Mouse (Mus musculus) gastrocnemius, adult 2 months (tissue): ENCODE data around the gene Tamm41. TPM values are rescaled to one million over a fixed set of nuclear protein-coding genes. Genes with fewer than 3 reads are reported as not detected.
A peak's percentile ranks its signal among the peaks of the same experiment; 100 is the strongest.

Source experiments
- DNase-seq: peaks from one replicate; pipeline ENCODE4 v3.0.0; 2022
- H3K27ac ChIP-seq: fragments of 200-600 bp; 2 replicates; pipeline ENCODE4 v1.8.1; 2022; ENCODE audit warnings: mild to moderate bottlenecking
- H3K4me3 ChIP-seq: fragments of 200-600 bp; 2 replicates; pipeline ENCODE4 v1.8.1; 2022; ENCODE audit warnings: mild to moderate bottlenecking, moderate library complexity
- CTCF ChIP-seq: fragments of 200-600 bp; IDR thresholded peaks from 2 replicates; pipeline ENCODE4 v1.8.1; 2022; ENCODE audit warnings: antibody characterized with exemption, mild to moderate bottlenecking, moderate library complexity
- intact Hi-C: fragments of 180-260 bp; cut with DNase I; formaldehyde crosslinking; loops from one replicate; pipeline ENCODE4 v1.15.1; 2025
- long read RNA-seq, 2 experiments: library from polyadenylated mRNA; stranded (forward); transcript quantifications; one replicate each; pipeline ENCODE4 v2.0.0; 2021
- total RNA-seq, 2 experiments: library from RNA; stranded (reverse); gene quantifications; 2 replicates each; pipeline ENCODE4 v1.2.3; 2021

The Tamm41 gene
- 1 to 10 TPM; 6.7 to 8.1 TPM for total RNA-seq
- long read RNA-seq, experiment 1, transcript Tamm41-201 (8 exons, 1,168 nt), result major isoform, 8 of 10 reads
- long read RNA-seq, experiment 1, partial matches to known transcripts, result 0 of 10 reads
- long read RNA-seq, experiment 1, other reads (novel, unspliced or antisense), result 2 of 10 reads
- long read RNA-seq, experiment 2, transcript Tamm41-201 (8 exons, 1,168 nt), result major isoform, 7 of 7 reads
- long read RNA-seq, experiment 2, partial matches to known transcripts, result 0 of 7 reads
- long read RNA-seq, experiment 2, other reads (novel, unspliced or antisense), result 0 of 7 reads

DNA sequence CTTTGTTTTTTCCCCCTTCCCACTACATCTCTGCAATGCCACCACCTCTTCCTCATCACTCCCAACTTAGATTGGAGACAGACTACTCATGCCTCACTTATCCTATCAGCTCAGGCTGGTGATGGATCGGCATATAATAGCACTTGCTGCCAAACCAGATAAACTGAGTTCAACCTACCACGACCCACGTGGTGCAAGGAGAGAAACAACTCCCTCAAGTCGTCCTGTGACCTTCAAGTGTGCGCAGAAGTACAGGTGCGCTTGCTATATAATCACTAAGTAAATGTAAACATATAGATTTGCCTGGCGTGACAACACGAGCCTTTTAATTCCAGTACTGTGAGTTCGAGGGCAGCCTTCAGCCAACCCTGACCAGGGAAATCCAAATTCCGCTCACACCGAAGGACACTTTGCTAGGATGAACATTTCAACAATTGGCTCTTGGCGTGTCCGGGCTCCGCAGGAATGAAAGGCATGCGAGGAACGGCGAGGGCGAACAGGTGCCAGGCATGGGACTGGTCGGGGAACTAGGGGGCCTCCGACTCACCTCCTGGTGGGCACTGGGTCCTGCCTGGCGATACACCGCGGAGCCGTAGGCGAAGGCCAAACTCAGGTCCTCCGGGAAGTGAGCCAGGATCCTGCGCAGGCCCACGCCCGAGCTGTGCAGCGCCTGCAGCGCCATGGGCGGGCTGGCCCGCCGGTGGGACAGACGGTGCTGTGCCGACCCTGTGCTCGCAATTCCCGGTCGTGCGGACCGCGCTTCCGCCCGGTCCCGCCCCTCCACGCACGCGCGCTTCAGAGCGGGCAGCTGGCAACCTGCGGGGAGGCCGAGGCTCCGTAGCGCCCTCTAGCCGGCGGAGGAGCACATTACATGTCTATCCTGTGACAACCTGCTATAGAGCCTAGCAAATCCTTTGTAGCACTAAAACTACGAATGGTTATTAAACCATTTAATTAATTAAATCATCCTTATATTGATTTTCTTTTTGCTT, at the start of gene Tamm41:
Tamm41 (minus strand) TSS at position 774 of the 992 bp plus-strand sequence.
- intact Hi-C loops, result no loop called here
- peak; percentile 91 for DNase-seq
- peak; percentile 95 for TF ChIP-seq CTCF
- Histone ChIP-seq H3K27ac (peak within 1 kb of the TSS; percentile 83), H3K4me3 (peak within 1 kb of the TSS; percentile 87)

DNA sequence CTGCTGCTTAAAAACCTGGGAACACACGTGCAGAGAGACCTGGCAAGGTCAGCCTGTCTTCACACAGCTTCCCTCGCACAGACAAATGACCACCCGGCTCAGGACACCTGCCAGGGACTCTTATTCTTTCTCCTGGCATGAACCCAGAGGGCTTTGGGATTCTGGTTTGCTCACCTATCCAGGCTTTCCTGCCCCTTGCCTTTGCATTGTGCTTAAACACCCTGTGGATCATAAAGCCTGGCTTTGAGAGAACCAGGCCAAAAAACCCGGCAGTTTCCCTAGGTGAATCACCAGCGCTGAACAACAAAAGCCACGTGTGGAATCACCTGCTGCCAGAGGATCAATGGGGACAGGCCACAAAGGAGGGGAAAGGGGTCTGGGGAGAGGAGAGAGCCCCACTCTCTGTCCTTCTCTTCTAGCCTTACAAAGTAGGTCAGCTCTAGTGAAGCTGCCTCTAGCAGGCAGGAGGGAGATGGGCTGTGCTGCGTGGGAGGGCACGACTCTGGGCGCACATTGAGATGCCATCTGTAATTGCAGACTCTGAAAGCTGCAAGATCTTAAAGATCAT, 47.7 kb upstream of the Tamm41 start:
- no peak for DNase-seq
- Histone ChIP-seq H3K4me3 (no peak overlapping the region), H3K27ac (no peak overlapping the region)
- TF ChIP-seq CTCF, result no peak
- intact Hi-C loops, result no loop called here

DNA sequence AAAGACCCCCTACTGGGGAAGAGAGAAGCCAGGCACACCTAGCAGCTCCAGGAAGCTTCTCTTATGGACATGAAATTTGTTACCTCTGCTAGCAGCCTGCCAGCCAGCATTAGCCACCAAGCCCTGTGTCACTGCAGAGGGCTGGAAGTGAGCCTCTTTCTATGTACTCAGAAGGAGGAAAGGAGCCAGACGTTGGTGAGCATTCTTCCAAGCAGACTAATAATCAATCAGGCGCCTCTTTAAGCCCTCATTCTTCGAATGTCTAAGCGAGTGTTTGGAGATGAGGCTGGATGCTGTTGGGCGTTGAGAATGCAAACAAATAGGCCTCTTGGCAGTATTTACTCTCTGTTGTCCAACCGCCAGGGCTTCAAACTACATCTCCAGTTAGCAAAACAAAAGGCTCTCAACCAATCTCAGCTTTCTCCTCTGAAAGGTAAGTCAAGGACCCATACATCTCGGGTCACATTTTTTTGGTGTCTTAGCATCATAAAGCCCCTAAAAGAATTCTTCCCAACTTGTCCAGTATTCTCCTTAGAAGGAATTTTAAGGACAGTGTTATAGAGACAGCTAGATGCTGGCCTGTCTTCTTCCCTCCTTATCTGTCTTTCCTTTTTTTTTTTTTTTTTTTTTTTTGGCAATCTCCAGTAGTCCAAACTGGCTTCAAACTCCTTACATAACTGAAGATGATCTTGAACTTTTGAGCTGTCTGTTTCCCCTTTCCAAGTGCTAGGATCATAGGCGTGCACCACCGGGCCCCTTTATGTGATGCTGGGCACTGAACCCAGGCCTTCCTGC, 39.3 kb upstream of the Tamm41 start:
- TF ChIP-seq CTCF, result no peak

DNA sequence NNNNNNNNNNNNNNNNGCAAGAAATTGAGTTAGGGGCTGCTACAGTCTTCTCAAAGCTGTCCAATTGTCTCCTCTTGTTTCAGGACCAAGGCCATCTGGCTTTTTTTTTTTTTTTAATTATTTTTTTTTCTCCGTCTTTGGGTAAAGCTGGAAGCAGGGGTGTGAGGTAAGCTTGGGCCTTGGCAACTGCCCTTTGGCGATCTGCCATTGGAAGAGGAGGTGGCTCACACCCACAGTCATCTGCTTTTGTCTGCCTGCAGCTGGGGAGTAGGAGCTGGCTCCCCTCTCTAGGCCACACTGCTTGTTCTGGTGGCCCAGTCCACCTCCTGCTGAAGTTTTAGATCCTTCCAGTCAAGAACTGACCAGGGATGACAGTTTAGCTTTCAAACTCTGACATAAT, 34.3 kb upstream of the Tamm41 start:
- Histone ChIP-seq H3K4me3 (no peak overlapping the region), H3K27ac (no peak overlapping the region)
- TF ChIP-seq CTCF, result no peak
- DNase-seq, result peak; percentile 59
- intact Hi-C loops, result no loop called here

More for the DNA sequence above, 39.3 kb upstream of the Tamm41 start:
- Histone ChIP-seq H3K27ac (no peak overlapping the region), H3K4me3 (no peak overlapping the region)
- no peak for DNase-seq
- intact Hi-C loops, result no loop called here

DNA sequence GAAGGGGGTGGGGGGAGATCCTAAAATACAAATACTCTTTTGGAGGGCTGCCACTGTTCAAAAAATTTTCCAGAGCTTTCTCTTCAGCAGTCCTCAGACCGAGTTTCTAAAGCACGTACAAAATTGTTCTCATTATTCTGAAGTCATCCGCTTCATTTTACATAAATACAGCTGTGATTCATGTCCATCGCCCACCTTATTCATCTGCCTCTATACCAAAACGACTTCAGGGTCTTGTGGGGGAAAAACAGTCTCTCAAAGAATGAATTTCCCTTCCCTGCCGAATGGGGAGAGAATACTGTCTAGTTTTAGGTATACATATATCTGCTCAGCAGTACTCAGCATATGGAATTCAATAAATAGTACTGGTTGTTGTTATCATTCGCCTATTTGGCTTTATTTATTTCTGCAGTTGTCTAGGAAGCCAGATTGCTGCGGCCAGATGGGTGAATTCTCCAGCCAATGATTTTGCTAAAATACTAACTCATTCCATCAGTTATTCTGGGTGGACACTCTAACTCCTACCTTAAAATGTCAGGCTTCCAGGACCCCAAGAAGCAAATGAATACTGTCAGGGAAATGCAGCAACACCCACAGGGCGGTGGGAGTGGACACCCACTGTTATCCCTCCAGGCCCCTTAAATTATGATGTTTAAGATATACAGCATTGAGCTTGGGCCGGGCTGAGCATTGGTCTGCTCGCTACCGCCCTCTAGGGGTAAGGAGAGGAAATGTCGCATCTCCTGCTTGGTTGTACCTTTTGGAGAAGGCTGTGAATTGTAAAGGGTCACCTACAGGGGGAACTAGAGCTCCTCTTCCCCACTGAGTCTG, 27.9 kb upstream of the Tamm41 start:
- Histone ChIP-seq H3K27ac (no peak overlapping the region), H3K4me3 (no peak overlapping the region)
- peak; percentile 90 for TF ChIP-seq CTCF
- DNase-seq, result peak; percentile 29
- intact Hi-C loops, result no loop called here

DNA sequence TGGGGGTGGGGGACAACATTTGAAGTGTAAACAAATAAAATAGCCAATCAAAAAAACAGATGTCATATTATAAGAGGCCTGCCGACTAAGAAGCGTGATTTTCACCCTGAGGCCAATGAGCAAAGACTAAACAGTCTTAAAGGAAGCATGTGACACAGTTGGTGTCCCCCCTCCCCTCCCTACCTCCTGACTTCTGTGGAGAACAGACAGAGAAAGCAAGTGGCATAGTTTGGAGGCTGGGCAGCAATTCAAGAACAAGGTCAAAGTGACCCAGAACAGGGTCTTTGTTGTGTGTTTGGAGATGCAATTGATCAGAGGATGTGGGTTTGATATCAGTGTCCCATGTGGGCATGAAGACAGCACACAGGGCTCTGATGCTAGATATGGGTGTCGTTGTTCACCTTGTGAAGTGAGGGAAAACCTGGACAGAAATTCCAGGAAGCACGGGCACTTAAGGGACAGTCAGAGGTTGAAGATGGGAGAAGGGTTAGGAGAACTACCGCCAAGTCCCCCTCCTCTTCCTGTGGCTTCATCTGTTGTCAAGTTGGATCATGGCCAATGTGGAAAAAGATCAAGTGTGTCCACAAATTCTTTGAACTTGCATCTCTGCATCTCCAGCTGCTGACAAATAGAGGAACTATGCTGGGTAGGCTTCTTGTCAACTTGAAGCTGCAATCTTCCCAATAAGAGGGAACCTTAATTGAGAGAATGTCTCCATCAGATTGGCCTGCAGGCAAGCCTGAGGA, 25.1 kb upstream of the Tamm41 start:
- H3K27ac ChIP-seq, result no peak overlapping the region
- no peak overlapping the region for H3K4me3 ChIP-seq
- DNase-seq, result no peak
- TF ChIP-seq CTCF, result no peak
- intact Hi-C loops, result no loop called here

DNA sequence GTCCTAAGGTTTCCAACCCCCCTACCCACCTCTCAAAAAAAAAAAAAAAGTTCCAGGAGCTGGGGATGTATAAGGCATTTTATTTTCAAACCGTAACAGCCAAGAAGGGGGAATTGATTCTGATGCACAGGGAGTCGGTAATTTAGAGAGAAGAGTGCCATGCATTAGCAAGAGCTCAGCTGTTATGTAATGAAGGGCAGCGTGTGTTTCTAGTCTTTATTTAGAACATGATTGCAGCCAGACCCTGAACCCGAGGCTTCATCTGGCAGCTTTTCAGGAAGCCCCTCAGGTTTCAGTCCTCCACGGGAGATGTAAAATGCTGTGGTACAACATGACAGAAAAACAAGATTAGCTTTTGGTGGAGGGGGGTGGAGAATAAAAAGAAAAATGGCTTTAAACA, 21.6 kb upstream of the Tamm41 start:
- H3K4me3 ChIP-seq, result no peak overlapping the region
- no peak for DNase-seq
- no peak overlapping the region for H3K27ac ChIP-seq
- intact Hi-C loops, result no loop called here
- no peak for TF ChIP-seq CTCF

DNA sequence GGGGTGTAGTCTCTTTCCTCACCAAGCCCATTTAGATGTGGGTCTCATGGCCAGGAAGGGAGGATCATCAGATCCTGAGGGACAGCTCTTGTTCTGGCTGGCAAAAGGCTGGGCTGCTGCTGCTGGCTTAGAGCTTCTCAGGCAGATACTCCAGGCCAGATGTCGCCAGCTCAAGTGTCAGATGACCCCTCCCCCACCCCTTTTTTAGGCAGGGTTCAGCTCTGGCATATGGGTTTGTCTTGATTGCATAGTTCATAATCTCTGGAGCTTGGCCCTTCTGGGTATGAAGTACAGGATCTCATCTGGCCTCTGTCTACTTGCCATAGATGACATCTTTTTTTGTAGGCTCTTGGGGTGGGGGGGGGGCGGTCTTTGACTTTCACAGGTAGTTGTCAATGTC, 19.0 kb upstream of the Tamm41 start:
- no peak for DNase-seq
- Histone ChIP-seq H3K4me3 (no peak overlapping the region), H3K27ac (no peak overlapping the region)
- intact Hi-C loops, result no loop called here
- no peak for TF ChIP-seq CTCF

DNA sequence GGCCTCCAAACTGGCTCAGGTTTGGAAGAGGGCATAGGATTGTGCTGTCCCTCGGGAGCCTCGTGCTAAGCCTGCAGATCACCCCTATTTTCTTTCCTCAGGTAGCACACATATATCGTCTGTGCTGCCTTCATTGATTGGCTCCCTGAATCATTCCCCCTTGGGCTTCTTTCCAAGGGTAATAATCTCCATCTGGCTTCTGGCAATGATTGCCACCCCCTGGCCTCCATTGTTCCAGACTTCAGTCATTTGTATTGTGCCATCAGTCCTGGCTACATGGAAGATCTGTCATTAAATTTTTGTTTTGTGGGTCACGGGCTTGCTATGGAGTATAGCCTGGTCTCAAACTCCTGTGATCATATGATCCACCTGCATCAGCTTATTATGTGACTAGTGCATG, 17.8 kb upstream of the Tamm41 start:
- intact Hi-C loops, result no loop called here
- no peak overlapping the region for H3K27ac ChIP-seq

DNA sequence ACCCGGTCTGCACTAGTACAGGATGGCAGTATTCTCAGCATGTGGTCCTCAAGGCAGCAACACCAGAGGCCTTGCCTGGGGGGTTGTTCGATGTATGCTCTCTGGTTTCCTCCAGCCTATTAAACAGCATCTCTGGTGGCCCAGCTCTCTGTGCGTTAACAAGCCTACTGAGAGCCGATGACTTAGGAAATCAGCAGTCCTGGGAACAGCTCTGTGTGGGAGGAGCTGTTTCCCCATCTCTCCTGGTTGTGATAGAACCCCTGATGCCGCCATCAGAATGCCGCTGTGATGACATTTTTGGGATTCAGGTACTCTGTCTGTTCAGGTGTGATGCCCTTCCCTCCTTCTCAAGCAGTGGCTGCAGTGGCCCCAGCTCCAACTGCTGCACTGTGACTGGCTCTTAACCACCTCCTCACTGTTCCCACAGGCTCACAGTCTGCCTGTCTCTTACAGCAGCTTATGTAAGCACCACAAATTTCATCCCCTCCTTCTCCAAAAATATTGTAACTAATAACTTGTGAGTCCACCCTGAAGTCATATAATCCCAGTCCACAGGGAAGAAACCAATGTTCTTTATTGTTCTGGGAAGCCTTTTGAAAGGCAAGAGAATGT, 14.0 kb upstream of the Tamm41 start:
- DNase-seq, result no peak
- H3K4me3 ChIP-seq, result no peak overlapping the region
- intact Hi-C loops, result no loop called here
- H3K27ac ChIP-seq, result no peak overlapping the region
- no peak for TF ChIP-seq CTCF

More for the DNA sequence above, 17.8 kb upstream of the Tamm41 start:
- no peak for TF ChIP-seq CTCF
- no peak overlapping the region for H3K4me3 ChIP-seq
- no peak for DNase-seq
